In genomic region chr13:112023171-112023570, GRCm38 (mm10) we compare ENCODE assay signal across 14 mouse cellular contexts.
DNase-seq lines count a peak whose midpoint lies in the region; ATAC-seq and TF ChIP-seq lines count a peak whose summit lies in the region.
"Had no signal": no experiment of that assay in that cellular context is flagged by ENCODE, and none has a peak within 500 bp of the region (broad histone marks: within the 10 kb centered on the region; RNA-seq: fewer than 3 reads in every experiment).

No protein-coding gene starts in this region.

- no peak overlapping the region for H3K4me3 ChIP-seq in left cerebral cortex, adult 2 months
- H3K4me3 ChIP-seq: intestine, embryonic 15.5 days; limb, embryonic 15.5 days; neural tube, embryonic 15.5 days had no signal

- H3K27ac ChIP-seq in left cerebral cortex, adult 2 months, result no peak overlapping the region
- H3K27ac ChIP-seq: intestine, embryonic 15.5 days; limb, embryonic 15.5 days; neural tube, embryonic 15.5 days had no signal

- ATAC-seq in CD4-positive, CD25-positive, alpha-beta regulatory T cell, adult 4 months, result no peak
- ATAC-seq: intestine, embryonic 15.5 days had no signal

- intact Hi-C loops in left cerebral cortex, adult 2 months (cut with DNase I), result no loop called here

- TF ChIP-seq CTCF in left cerebral cortex, adult 2 months (IDR thresholded peaks at IDR 0.05), result no peak

- peak; percentile 21 for DNase-seq in adrenal gland, adult 8-10 months
- no peak for DNase-seq in adrenal gland, adult 18-20 months (ENCODE audit: low spot score in 2 of 2)
- DNase-seq in retina, postnatal 1 day, result peak; percentile 46
- no peak for DNase-seq in retina, embryonic 14.5 days (ENCODE audit: low spot score)
- peak; percentile 51 for DNase-seq in kidney, postnatal 10 days
- no peak for DNase-seq in left cerebral cortex, adult 2 months (ENCODE audit: extremely low spot score in 1 of 2, low spot score in 2 of 2)
- DNase-seq in heart, adult 8-10 months (ENCODE audit: low spot score), result no peak
- DNase-seq: embryo, embryonic 11 days; layer of hippocampus, postnatal 36 days; right cerebral cortex, postnatal 4 days had no signal

Comparison
In these comparisons a context has a peak if more than half of its experiments do, and no peak if none do; other contexts are left out.
1. DNase-seq: peak in adrenal gland, adult 8-10 months (single experiment), retina, postnatal 1 day (single experiment) and kidney, postnatal 10 days (single experiment); none in adrenal gland, adult 18-20 months (0 of 2), retina, embryonic 14.5 days (single experiment), left cerebral cortex, adult 2 months (0 of 2) and heart, adult 8-10 months (single experiment).